Mouse (Mus musculus): ENCODE results near the gene Prrt3. TPM values are rescaled to one million over a fixed set of nuclear protein-coding genes. Genes with fewer than 3 reads are reported as not detected.

Prrt3 gene
- polyA plus RNA-seq, 1 experiment from 2014 or later = 2.3 TPM

DNA sequence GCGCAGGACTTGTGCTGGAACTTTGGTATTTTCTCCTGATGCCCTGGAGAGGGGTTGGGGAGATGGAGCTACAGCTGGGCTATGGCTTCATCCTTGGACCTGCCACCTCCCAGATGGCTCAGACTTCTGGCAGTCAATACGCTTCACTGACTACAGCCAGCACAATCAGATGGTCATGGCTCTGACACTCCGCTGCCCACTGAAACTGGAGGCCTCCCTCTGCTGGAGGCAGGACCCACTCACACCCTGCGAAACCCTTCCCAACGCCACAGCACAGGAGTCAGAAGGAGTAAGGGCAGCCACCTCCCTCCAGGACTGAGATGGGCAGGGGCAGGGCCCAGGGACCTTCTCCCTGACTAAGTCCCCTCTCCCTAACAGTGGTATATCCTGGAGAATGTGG, 36.1 kb downstream of the Prrt3 start:
- H3K27ac ChIP-seq = no peak overlapping the region
- 58% methylated on average over 5 of the region's 5 CpGs for WGBS
- peaks cover 40% of the 10 kb centered on the region for H3K27me3 ChIP-seq
- H3K4me1 ChIP-seq = peaks cover 7% of the 10 kb centered on the region
- H3K9ac ChIP-seq = no peak overlapping the region
- no peaks in the 10 kb centered on the region for H3K9me3 ChIP-seq
- no peak overlapping the region for H3K4me3 ChIP-seq (replicated peaks)
- no peak for ATAC-seq (ENCODE audit: low FRiP score)
- no peak overlapping the region for H3K4me2 ChIP-seq
- no peaks in the 10 kb centered on the region for H3K36me3 ChIP-seq (replicated peaks)

GRCm38 (mm10) chr6:113464040-113464439, 37.7 kb downstream of the Prrt3 start:
- ATAC-seq (ENCODE audit: low FRiP score) = no peak
- Histone ChIP-seq H3K27ac (no peak overlapping the region), H3K9me3 (no peaks in the 10 kb centered on the region), H3K36me3 (replicated peaks) (no peaks in the 10 kb centered on the region), H3K4me2 (no peak overlapping the region), H3K9ac (no peak overlapping the region), H3K4me3 (replicated peaks) (no peak overlapping the region), H3K27me3 (peaks cover 24% of the 10 kb centered on the region), H3K4me1 (no peaks in the 10 kb centered on the region; the same call in 1 of the 2 replicates)
- WGBS = 75% methylated on average over 7 of the region's 7 CpGs

DNA sequence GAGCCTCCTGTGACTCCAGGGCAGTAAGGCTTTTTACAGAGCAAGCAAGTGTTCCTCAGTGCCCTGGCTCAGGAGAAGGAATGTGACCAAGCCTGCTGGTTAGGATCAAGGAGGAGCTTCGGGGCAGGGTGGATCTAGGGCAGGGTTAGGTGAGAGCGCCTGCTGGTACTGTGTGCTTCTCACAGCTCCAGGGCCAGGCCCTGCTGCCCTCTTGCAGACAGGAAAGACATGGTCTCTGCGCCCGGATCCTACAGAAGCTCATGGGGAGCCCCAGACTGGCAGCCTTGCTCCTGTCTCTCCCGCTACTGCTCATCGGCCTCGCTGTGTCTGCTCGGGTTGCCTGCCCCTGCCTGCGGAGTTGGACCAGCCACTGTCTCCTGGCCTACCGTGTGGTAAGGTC, 43.1 kb downstream of the Prrt3 start:
- H3K27ac ChIP-seq = no peak overlapping the region
- no peak overlapping the region for H3K4me2 ChIP-seq
- H3K4me1 ChIP-seq = no peaks in the 10 kb centered on the region
- peaks cover 13% of the 10 kb centered on the region; the same call in 1 of the 2 replicates for H3K27me3 ChIP-seq
- WGBS = 77% methylated on average over 10 of the region's 10 CpGs
- H3K9me3 ChIP-seq = no peaks in the 10 kb centered on the region
- no peak for ATAC-seq (ENCODE audit: low FRiP score)
- H3K4me3 ChIP-seq (replicated peaks) = no peak overlapping the region
- H3K36me3 ChIP-seq (replicated peaks) = no peaks in the 10 kb centered on the region
- no peak overlapping the region for H3K9ac ChIP-seq

DNA sequence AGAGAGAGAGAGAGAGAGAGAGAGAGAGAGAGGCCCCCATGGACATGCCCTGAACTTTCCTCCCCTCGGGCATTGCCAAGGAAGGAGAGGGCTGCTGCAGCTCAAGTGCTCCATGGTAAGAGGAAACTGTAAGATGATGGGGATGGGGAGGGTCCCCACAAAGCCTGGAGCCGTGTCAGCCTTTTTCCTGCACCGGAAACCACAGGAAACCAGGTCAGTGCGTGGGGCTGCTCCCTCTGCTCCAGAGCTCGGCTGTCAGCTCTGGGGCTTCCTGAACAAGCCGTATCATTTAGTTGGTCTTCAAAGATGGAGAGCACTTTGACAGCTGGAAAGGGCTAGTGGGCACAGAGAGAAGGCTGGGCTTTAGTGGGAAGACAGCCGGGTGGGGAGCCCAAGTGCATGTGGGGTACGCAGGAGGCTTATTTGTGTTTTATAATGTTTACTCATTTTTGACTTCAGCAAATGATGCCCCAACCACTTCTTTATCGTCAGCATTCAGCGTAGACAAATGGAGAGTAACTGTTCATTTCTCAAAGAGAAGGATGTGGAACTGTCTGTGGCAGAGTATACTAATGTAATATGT, 43.7 kb downstream of the Prrt3 start, which contains the start of gene Il17re:
TSS of gene Il17re (plus strand) at position 533 of the 583 bp plus-strand sequence.
- Histone ChIP-seq H3K4me1 (no peaks in the 10 kb centered on the region), H3K4me2 (no peak within 1 kb of the TSS), H3K9ac (no peak within 1 kb of the TSS), H3K27ac (no peak within 1 kb of the TSS), H3K27me3 (peaks cover 13% of the 10 kb centered on the region; the same call in 1 of the 2 replicates), H3K4me3 (replicated peaks) (no peak within 1 kb of the TSS), H3K9me3 (no peaks in the 10 kb centered on the region), H3K36me3 (replicated peaks) (no peaks in the 10 kb centered on the region)
- no peak for ATAC-seq (ENCODE audit: low FRiP score)
- WGBS = 84% methylated on average over 9 of the region's 10 CpGs

DNA sequence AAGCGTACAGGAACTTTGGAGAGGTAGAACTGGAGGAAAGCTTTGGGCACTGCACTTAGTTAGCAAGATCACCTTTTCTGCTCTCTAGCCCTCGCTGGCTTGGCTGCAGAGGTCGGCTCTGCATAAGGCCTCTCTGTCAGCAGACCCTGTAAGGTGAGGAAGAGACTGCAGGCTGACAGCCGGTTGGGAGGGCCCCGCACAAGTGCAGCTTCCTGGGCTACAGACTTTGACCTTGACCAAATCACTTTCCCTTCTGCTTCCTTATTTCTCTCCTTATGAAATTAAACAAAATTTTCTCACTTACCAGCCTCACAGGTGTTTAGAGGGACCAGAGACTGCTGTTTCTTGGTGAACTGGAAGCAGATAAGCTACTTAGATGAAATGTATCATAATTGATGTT, 46.7 kb downstream of the Prrt3 start:
- H3K9ac ChIP-seq = no peak overlapping the region
- peaks cover 7% of the 10 kb centered on the region; the same call in 1 of the 2 replicates for H3K27me3 ChIP-seq
- no peak for ATAC-seq (ENCODE audit: low FRiP score)
- no peaks in the 10 kb centered on the region for H3K9me3 ChIP-seq
- 76% methylated on average over 5 of the region's 5 CpGs for WGBS
- H3K36me3 ChIP-seq (replicated peaks) = no peaks in the 10 kb centered on the region
- no peak overlapping the region for H3K4me2 ChIP-seq
- H3K4me1 ChIP-seq = no peaks in the 10 kb centered on the region
- H3K27ac ChIP-seq = no peak overlapping the region
- no peak overlapping the region for H3K4me3 ChIP-seq (replicated peaks)

GRCm38 (mm10) chr6:113451839-113452238, 49.9 kb downstream of the Prrt3 start:
- peaks cover 22% of the 10 kb centered on the region for H3K36me3 ChIP-seq (replicated peaks)
- 82% methylated on average over 2 of the region's 2 CpGs for WGBS
- H3K4me2 ChIP-seq = no peak overlapping the region
- no peaks in the 10 kb centered on the region for H3K4me1 ChIP-seq
- no peak overlapping the region for H3K27ac ChIP-seq
- H3K27me3 ChIP-seq = no peaks in the 10 kb centered on the region
- no peak for ATAC-seq (ENCODE audit: low FRiP score)
- no peak overlapping the region for H3K4me3 ChIP-seq (replicated peaks)
- H3K9ac ChIP-seq = no peak overlapping the region
- no peaks in the 10 kb centered on the region for H3K9me3 ChIP-seq

GRCm38 (mm10) chr6:113447639-113448038, 54.1 kb downstream of the Prrt3 start:
- Histone ChIP-seq H3K9ac (no peak overlapping the region), H3K4me2 (no peak overlapping the region), H3K27me3 (no peaks in the 10 kb centered on the region), H3K4me1 (peaks cover 9% of the 10 kb centered on the region), H3K27ac (no peak overlapping the region), H3K4me3 (replicated peaks) (no peak overlapping the region), H3K9me3 (no peaks in the 10 kb centered on the region), H3K36me3 (replicated peaks) (peaks cover 37% of the 10 kb centered on the region)
- WGBS = 93% methylated on average over 4 of the region's 4 CpGs
- ATAC-seq (ENCODE audit: low FRiP score) = no peak

DNA sequence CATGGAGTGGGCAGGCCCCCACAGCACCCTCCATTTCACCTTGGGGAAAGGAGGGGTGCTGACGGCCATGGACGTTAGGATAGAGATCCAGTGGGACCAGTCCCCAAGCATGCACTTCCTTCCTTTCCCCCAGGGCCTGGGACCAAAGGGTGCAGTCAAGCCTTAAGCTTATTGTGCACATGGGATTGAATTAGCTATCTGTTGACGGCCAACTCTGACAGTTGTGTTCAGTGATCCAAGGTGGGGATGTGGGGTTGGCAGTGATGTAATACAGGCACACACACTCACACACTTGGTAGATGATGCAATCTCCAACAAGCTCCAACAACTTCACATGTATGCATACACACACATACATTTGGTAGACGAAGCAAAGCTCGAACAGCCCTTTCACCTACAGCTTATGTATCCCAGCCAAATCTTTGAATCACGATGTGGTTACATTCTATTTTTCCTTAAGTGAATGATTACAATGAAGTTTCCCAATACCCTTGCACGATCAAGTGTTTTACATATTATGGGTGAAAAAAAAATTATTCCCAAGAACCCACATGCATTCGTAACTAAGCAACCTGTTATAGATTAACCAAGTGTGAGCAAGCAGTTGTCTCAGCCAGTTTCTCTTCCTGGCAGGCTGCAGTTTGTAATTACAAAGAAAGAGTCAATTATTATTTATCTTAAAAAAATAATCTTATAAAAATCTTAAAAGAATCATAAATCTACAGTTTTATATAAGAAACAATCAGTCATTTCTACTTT, 57.3 kb downstream of the Prrt3 start:
- Histone ChIP-seq H3K27ac (no peak overlapping the region), H3K4me3 (replicated peaks) (no peak overlapping the region), H3K9me3 (no peaks in the 10 kb centered on the region), H3K4me1 (peaks cover 9% of the 10 kb centered on the region), H3K9ac (no peak overlapping the region), H3K4me2 (no peak overlapping the region), H3K27me3 (no peaks in the 10 kb centered on the region), H3K36me3 (replicated peaks) (peaks cover 37% of the 10 kb centered on the region)
- WGBS = 88% methylated on average over 7 of the region's 8 CpGs
- ATAC-seq (ENCODE audit: low FRiP score) = no peak

Small RNA genes lying within 50 kb of the gene (microRNA-seq; reads per million reads assigned to microRNA genes)
- gene Gm23365 = not detected

Other genes starting within 250 kb of the Prrt3 start
- gene Cpne9, start 219.6 kb downstream of the Prrt3 start, polyA plus RNA-seq (2016; fragmentation: Nextera tagmentation; extraction: Ambion mirVana) = 0.22 and 0.34 TPM in 2 replicates
- 30.6 and 34.7 TPM in 2 replicates for gene Brpf1, start 194.8 kb downstream of the Prrt3 start, polyA plus RNA-seq (2016; fragmentation: Nextera tagmentation; extraction: Ambion mirVana)
- 13.6 and 13.7 TPM in 2 replicates for gene Ogg1, start 175.0 kb downstream of the Prrt3 start, polyA plus RNA-seq (2016; fragmentation: Nextera tagmentation; extraction: Ambion mirVana)
- 57.9 and 59.1 TPM in 2 replicates for gene Camk1, start 157.9 kb downstream of the Prrt3 start, polyA plus RNA-seq (2016; fragmentation: Nextera tagmentation; extraction: Ambion mirVana)
- 67.6 and 70.7 TPM in 2 replicates for gene Tada3, start 124.0 kb downstream of the Prrt3 start, polyA plus RNA-seq (2016; fragmentation: Nextera tagmentation; extraction: Ambion mirVana)
- gene Arpc4, start 123.8 kb downstream of the Prrt3 start, polyA plus RNA-seq (2016; fragmentation: Nextera tagmentation; extraction: Ambion mirVana) = 327 and 333 TPM in 2 replicates
- 6.5 and 7.0 TPM in 2 replicates for gene Ttll3, start 112.7 kb downstream of the Prrt3 start, polyA plus RNA-seq (2016; fragmentation: Nextera tagmentation; extraction: Ambion mirVana)
- gene Rpusd3, start 82.6 kb downstream of the Prrt3 start, polyA plus RNA-seq (2016; fragmentation: Nextera tagmentation; extraction: Ambion mirVana) = 23.8 and 28.1 TPM in 2 replicates
- not detected in 2 replicates for gene Cidec, start 66.2 kb downstream of the Prrt3 start, polyA plus RNA-seq (2016; fragmentation: Nextera tagmentation; extraction: Ambion mirVana)
- gene Jagn1, start 59.4 kb downstream of the Prrt3 start, polyA plus RNA-seq (2016; fragmentation: Nextera tagmentation; extraction: Ambion mirVana) = 68.5 and 71.3 TPM in 2 replicates
- 0.46 and 0.55 TPM in 2 replicates for gene Il17re, start 43.4 kb downstream of the Prrt3 start, polyA plus RNA-seq (2016; fragmentation: Nextera tagmentation; extraction: Ambion mirVana)
- 1.6 and 2.2 TPM in 2 replicates for gene Il17rc, start 30.5 kb downstream of the Prrt3 start, polyA plus RNA-seq (2016; fragmentation: Nextera tagmentation; extraction: Ambion mirVana)
- 39.6 and 43.1 TPM in 2 replicates for gene Creld1, start 18.6 kb downstream of the Prrt3 start, polyA plus RNA-seq (2016; fragmentation: Nextera tagmentation; extraction: Ambion mirVana)
- 77.4 and 78.5 TPM in 2 replicates for gene Emc3, start 29.7 kb upstream of the Prrt3 start, polyA plus RNA-seq (2016; fragmentation: Nextera tagmentation; extraction: Ambion mirVana)
- 15.9 and 18.8 TPM in 2 replicates for gene Fancd2, start 29.8 kb upstream of the Prrt3 start, polyA plus RNA-seq (2016; fragmentation: Nextera tagmentation; extraction: Ambion mirVana)
- 0.28 and 0.35 TPM in 2 replicates for gene Fancd2os, start 98.8 kb upstream of the Prrt3 start, polyA plus RNA-seq (2016; fragmentation: Nextera tagmentation; extraction: Ambion mirVana)
- gene Brk1, start 102.8 kb upstream of the Prrt3 start, polyA plus RNA-seq (2016; fragmentation: Nextera tagmentation; extraction: Ambion mirVana) = 189 and 194 TPM in 2 replicates
- 54.9 and 61.8 TPM in 2 replicates for gene Vhl, start 122.0 kb upstream of the Prrt3 start, polyA plus RNA-seq (2016; fragmentation: Nextera tagmentation; extraction: Ambion mirVana)
- gene Irak2, start 136.5 kb upstream of the Prrt3 start, polyA plus RNA-seq (2016; fragmentation: Nextera tagmentation; extraction: Ambion mirVana) = 0.63 and 1.6 TPM in 2 replicates
- 0.94 and 0.96 TPM in 2 replicates for gene Tatdn2, start 195.1 kb upstream of the Prrt3 start, polyA plus RNA-seq (2016; fragmentation: Nextera tagmentation; extraction: Ambion mirVana)
- 0.92 and 1.2 TPM in 2 replicates for gene Ghrl, start 217.9 kb upstream of the Prrt3 start, polyA plus RNA-seq (2016; fragmentation: Nextera tagmentation; extraction: Ambion mirVana)
- 230 and 237 TPM in 2 replicates for gene Sec13, start 238.8 kb upstream of the Prrt3 start, polyA plus RNA-seq (2016; fragmentation: Nextera tagmentation; extraction: Ambion mirVana)